Mouse (Mus musculus): ENCODE measurements around the gene Cobll1.
A peak's percentile ranks its signal among the peaks of the same experiment; 100 is the strongest.

Cobll1 gene

DNA sequence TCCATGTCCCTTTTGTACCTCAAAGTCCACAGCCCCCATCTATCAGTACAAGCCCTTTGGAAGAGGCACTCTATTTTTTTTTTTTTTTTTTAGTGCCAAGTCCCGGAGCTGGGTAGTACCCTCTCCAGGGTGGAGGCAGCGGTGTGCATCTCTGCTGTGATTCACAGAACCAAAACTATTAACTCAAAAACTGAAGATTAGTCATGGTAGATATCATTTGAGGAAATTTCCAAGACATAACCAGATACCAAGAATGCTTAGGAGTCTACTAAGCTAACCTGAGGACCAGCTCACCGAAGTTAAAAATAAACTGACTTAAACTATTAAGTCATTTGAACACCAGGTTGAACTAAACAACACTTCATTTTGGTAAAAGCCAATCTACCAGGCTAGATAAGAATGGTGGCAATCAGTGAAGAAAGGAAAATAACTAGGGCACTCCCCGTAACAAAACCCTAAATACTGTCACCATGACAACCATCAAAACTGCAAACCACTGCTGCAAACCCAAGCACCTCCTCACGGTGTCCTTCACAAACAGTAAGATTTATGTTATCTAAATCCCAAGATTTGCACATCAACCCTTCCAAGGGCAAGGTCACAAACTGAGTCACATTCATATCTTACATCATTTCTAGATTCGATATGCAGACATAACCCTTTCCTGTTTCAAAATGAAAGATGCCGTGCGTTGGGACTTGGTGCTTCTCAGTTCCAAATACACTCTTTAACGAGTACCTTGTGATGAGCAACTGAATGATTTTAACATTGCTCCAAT, 43.8 kb downstream of the Cobll1 start:
- DNase-seq: no peak

DNA sequence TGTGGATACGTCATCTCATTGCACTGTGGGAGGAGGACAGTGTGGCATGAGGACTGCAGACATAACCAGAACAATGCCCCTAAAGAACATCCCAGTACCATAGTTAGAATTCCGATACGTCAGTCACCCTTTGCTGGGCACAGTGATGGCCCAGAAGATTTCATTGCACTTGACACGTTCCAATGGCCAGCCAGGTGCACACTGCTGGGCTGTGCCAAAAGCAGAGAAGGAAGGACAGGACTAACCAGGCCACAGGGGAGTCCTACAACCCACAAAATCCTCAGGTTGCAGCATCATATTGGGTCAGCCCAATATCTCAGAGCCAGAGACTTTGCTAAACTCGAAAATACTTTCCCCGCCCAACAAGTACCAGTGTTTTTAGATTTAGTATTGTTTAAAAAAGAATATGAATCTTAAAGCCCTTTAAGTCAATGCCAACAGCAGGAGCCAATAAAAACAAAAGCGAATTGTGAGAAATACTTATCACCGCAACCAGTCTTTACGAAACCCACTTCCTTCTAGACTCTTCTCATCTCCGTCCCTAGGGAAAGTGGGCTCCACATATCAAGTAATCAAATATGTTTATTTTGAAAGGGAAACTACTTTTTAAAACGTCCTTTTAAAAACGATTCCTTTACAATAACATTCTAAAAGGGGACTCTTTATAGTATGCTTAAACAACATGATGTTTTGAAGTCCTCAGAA, 46.0 kb downstream of the Cobll1 start:
- no peak for DNase-seq

DNA sequence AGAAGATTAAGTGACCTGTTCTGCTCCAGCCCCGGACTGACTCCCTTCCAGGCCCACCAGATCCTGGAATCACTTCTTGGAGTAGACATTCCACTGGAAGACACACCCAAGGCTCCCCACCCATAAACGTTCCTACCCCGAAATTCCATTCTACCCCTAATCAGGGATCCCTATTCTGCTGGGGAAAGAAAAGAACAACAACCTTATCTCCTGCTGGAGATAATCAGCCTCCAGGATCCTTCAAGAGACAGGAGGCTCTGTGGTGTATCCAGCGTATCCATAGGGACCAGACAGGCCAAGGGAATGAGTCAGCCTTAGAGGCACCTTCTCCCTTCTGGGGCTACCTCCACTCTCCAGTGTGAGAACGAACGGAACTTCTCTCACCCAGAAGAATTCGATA, 47.8 kb downstream of the Cobll1 start:
- no peak for DNase-seq

GRCm38 (mm10) chr2:65189346-65189745, 49.9 kb downstream of the Cobll1 start:
- peak; percentile 46 for DNase-seq

DNA sequence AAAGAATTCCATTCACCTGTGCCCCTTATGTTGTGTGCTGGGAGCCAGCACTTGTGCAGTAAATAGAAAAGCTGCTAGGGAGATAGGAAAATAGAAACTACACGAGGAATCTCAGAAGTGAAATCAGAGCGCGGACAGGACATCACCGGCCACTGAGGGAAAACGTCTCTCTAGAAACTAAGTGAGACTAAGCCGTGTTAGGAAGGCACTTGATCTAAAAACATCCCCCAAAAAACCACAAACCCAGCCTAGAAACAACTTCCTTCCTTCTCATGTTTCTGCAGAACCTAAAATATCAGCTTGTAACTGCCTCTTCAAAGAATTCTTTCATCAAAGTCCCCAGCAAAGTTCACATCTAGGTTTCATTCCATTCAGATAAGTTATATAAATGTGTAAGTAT, 50.6 kb downstream of the Cobll1 start:
- DNase-seq: no peak

DNA sequence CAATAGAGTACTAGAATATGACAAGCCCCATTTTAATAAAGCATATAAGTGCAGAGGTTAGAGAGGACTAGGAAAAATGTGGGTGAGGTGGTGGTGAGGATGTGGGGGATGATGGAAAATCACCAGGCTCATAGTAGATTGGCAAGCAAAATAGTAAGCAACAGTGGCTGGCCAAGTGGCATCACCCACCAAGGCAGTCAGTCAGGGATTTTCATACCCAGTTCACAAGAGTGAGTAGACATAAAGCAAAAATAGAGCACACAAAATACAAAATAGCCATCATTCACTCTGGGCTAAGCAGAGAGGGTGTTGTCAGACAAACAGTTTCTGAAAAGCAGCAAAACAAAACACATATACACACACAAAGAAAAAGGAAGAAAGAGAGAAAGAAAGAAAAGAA, 51.6 kb downstream of the Cobll1 start:
- DNase-seq: no peak

DNA sequence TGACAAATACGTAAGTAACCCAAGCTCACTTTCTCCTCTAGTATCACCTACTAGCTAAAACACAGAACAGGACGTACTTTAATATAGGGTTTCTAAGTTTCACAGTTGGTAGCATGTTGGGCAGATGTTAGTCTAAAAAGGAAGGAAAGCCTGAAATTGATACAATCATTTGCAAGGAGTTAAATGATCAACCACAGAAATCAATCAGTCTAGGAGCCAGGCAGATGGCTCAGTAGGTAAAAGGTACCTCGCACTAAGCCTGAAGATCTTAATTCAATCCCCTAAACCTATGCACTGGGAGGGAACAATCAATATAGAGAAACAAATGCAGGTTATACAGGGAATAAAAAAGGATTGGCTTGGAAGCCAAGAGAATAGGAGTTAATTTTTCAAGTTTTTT, 52.0 kb downstream of the Cobll1 start:
- DNase-seq: no peak

DNA sequence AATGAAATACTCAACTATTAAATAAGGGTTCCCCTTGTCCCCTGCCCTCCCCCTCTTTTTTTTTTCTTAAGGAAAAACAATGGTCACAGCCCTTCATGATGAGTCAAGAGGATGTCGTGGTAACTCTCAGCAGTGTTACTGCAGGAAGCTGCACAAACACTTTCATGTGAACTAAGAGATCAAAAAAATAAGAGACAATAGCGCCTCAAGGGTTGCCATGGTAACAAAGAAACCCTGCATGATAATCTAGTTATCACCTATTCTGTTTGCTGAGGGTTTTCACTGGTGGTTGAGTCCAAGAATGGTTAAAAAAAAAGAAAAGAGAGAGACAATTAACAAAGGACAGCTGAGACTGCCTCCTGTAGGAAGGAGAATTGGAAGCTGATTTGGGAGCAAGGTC, 56.5 kb downstream of the Cobll1 start:
- DNase-seq: no peak

DNA sequence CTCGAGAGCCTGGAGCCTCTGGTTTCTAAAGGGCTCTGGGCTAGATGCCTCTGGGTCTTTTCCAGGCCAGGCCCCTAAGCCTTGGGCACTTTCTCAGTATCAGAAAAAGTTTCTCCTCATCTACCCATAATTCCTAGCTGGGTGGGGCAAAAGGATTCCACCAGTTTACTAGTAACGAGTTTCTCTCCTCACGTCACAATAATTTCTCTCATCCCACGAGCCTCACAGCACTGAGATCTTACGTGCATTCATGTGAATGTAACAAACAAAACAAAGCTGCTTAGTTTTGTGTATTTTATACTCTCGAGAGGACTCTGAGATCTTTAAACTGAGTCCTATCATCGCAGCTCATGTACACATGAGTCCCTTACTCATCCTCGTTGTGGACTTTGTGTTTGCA, 57.5 kb downstream of the Cobll1 start:
- no peak for DNase-seq

DNA sequence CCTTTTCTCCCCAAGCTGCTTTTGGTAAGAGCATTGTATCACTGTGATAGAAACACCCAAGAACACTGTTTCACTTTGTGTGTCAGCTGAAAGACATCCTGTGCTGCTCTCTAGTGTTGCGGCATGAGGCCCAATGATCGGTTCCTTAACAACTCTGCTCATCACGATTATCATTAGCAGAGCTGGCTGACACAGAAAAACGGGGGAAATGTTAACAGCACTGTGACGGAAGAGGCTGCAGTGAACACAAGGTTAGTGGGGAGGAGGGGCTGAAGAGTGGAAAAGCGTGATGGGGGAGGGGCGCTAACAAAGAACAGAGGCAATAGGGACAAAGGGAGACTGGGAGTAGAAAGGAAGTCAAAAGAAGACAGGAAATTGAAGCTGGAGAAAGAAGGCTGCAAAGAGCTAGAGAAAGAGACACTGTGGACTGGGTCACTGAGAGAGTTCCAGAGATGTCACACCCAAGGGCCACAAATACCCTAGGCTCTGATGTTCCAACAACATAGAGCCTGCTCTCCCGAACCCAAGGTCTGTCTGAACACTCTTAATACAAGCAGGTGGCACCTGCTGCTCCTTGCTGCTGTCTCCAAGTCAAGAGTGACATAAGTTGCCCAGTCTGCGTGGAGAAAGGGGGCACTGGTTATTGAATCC, 58.0 kb downstream of the Cobll1 start:
- DNase-seq: peak; percentile 19

- no peak for DNase-seq
Observed at GRCm38 (mm10) chr2:65175645-65176044, 63.6 kb downstream of the Cobll1 start.

- no peak for DNase-seq
Observed at GRCm38 (mm10) chr2:65172071-65172470, 67.1 kb downstream of the Cobll1 start.

- no peak for DNase-seq
Observed at GRCm38 (mm10) chr2:65171516-65171915, 67.7 kb downstream of the Cobll1 start.

DNA sequence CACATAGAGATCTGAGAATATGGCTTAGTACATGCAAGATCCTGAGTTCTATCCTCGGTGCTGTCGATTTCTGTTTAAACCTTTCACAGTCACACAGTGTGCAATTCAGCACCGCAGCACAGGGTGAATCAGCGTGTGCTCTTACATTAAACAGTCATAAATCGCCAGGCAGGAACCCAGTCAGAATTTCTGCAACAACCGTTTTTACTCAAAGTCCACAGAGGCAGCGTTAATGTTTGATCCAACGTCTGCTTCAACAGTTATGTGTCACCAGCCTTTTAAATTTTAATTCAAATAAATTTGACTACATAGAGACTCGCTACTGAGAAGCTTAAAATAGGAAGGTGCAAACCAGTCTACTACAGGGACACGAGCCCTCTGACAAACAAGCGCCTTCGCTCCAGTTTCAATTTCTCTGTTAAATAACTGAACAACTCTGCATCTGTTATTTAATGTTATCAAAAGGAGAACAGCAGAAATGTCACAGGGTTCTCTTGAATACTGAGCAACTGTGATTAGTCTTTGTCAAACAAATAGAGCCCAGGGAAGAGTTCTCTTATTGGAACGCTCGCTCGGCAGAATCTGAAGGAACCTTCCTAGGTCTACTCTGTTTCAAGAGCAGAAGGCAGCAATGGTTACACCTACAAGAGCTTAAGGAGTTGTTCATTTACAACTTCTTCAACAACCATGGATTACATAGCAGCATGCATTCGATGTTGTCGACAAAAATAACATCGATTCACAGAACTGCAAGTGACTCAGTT, 68.3 kb downstream of the Cobll1 start:
- no peak for DNase-seq

GRCm38 (mm10) chr2:65170256-65170655, 68.9 kb downstream of the Cobll1 start:
- no peak for DNase-seq

DNA sequence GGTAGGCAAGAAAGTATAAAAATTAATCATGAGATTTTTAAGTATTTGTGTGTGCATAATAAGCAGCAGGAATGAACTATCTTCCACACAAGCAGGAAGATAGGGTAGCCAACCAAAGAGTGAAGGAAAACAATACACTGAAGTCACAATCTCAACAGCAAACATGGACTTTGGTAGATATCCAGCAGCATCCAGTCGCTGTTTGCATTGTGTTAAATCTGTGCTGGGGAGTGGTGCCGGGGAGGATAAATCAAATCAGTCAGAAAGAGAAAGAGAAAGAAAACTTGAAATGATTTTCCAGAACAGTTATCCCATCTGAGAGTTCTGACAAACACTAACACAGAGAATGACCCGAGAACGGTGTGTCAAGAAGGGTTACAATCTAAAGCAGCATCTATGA, 75.2 kb downstream of the Cobll1 start:
- no peak for DNase-seq

DNA sequence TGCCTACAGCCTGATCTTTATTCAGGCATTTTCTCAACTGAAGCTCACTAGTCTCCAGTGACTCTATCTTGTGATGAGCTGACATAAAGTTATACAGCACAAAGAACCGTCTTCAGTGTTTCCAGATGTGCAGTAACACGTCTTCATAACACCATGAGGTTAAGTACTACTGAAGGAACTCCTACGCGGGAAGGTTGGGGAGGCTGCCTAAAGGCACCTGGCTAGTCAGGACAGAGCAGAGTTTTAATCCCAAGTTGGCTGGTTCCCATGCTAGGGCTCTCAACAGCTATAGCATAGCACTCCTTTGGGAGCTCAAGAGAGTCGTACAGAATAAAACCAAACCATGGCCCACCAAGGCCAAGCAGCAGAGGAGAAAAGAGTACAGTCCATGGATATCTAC, 76.6 kb downstream of the Cobll1 start:
- DNase-seq: no peak

- no peak for DNase-seq
Observed at GRCm38 (mm10) chr2:65161715-65162114, 77.5 kb downstream of the Cobll1 start.

- no peak for DNase-seq
Observed at GRCm38 (mm10) chr2:65157981-65158651, 81.1 kb downstream of the Cobll1 start.

DNA sequence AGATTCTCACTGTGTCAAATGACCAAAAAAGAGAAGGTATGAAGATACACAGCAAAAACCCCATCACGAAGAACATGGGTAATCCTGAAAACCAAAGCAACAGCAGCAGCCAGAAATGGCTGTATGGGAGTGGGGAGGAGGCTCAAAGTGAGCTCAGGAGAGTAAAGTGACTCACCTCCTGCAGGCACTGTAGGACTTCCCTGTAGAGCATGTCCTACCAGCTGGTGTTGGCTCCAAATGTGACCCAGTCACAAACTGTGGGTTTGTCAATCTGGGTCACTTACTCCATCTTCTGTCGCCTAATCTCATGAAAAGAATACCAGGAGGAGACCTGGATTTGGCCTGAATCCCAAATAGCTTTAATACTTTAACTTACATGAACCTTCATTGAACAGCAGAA, 81.9 kb downstream of the Cobll1 start:
- no peak for DNase-seq

DNA sequence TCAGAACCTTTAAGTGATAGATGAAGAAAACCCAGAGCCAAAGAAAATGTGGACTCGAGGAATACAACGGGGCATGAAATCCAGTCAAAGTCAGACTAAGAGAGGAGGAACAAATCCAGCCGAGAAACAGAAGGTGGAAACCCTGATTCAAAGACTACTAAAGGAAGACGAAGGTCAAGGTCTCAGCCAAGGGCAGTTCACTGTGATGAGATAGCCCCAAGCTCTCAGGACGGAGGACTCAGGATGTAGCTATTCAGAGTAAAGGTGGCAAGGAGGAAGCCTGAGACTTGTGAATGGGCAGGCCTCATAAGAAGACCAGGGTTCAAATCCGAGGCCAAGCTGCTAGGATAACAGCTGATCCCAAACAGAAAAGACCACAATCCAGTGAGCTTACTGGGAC, 90.3 kb downstream of the Cobll1 start:
- no peak for DNase-seq

- no peak for DNase-seq
Observed at GRCm38 (mm10) chr2:65147431-65147830, 91.8 kb downstream of the Cobll1 start.
